Comparison of ENCODE assay signal across 8 mouse cellular contexts in the genomic region with DNA sequence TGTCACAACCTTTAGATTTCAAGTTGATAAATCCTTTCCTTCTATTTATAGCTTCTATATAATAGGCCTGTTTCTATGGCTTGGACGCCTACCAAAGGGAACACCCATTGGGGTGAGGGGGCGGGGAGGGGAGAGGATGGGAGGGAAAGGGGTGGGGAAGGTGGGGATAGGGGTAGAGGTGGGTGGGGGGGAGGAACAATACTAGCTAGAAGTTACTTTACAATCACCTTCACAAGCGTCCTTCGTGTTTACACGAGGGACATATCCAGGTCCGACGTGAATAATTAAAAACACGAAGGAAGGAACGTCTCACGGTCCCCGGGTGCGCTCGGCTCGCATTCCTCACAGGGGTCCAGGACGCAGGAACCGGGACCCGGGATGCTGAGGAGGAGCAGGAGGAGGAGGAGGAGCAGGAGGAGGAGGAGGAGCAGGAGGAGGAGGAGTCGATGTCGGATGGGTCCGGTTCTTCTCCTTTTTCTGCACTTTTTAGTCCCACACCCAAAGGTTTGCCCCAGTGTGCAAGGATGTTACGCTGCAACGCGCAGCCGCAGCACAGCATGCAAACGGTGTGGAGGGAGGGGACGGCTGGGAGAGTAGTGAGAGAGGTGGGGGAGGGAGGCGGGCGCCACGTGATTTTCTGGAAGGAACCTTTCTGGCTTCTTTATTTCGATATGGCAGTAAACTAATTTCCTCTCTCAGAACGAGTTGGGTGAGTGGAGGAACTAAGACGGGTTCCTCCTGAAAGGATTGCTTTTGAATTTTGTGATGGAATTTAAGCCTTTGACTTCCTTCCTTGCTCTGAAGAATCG. TPM values are rescaled to one million over a fixed set of nuclear protein-coding genes. Genes with fewer than 3 reads are reported as not detected.
DNase-seq lines count a peak whose midpoint lies in the region; ATAC-seq and TF ChIP-seq lines count a peak whose summit lies in the region.

No protein-coding gene starts in this region.

- H3K4me3 ChIP-seq in forebrain, embryonic 12.5 days (replicated peaks), result peak overlapping the region; percentile 47
- H3K4me3 ChIP-seq in layer of hippocampus, adult 2 months, result peak overlapping the region; percentile 57
- peak overlapping the region; percentile 48 for H3K4me3 ChIP-seq in lung, embryonic 15.5 days

- peak; percentile 93 for ATAC-seq in forebrain, embryonic 12.5 days (ENCODE audit: low FRiP score)
- ATAC-seq in lung, embryonic 15.5 days (ENCODE audit: borderline replicate concordance, extremely low read depth, low FRiP score, low TSS enrichment), result peak; percentile 87
- ATAC-seq in neutrophil, adult 5-6 weeks (ENCODE audit: extremely low read depth, insufficient number of reproducible peaks, low FRiP score, poor library complexity, severe bottlenecking), result peak; percentile 99

- peak overlapping the region; percentile 50; the same call in 1 of the 2 replicates for H3K27ac ChIP-seq in forebrain, embryonic 12.5 days
- H3K27ac ChIP-seq in layer of hippocampus, adult 2 months, result peak overlapping the region; percentile 32; the same call in 1 of the 2 replicates
- H3K27ac ChIP-seq in lung, embryonic 15.5 days, result peak overlapping the region; percentile 79

- WGBS in forebrain, embryonic 12.5 days, result 1% methylated on average over 32 of the region's 33 CpGs
- WGBS in lung, embryonic 15.5 days, result 1% methylated on average over 31 of the region's 33 CpGs

- DNase-seq in CD4-positive helper T cell, adult 2 months (ENCODE audit: low read depth, low spot score), result peak; percentile 90
- DNase-seq in adrenal gland, adult 2 months, result peak; percentile 86
- DNase-seq in heart, postnatal 25 days (ENCODE audit: low spot score), result peak; percentile 57
- DNase-seq in layer of hippocampus, adult 2 months (ENCODE audit: low spot score in 2 of 2), result peak; percentile 23 to 44
- peak; percentile 83 for DNase-seq in thymus, postnatal 0 days (ENCODE audit: low spot score)

- H3K4me1 ChIP-seq in forebrain, embryonic 12.5 days, result peaks cover 9% of the 10 kb centered on the region; the same call in 1 of the 2 replicates
- peaks cover 18% of the 10 kb centered on the region for H3K4me1 ChIP-seq in lung, embryonic 15.5 days

- peak overlapping the region; percentile 61 for H3K9ac ChIP-seq in forebrain, embryonic 12.5 days
- peak overlapping the region; percentile 43; the same call in 1 of the 2 replicates for H3K9ac ChIP-seq in lung, embryonic 15.5 days

- peak overlapping the region; percentile 66 for H3K4me2 ChIP-seq in forebrain, embryonic 12.5 days
- peak overlapping the region; percentile 72 for H3K4me2 ChIP-seq in lung, embryonic 15.5 days

- no peaks in the 10 kb centered on the region for H3K27me3 ChIP-seq in forebrain, embryonic 12.5 days
- H3K27me3 ChIP-seq in lung, embryonic 15.5 days, result no peaks in the 10 kb centered on the region

- no peaks in the 10 kb centered on the region for H3K36me3 ChIP-seq in forebrain, embryonic 12.5 days (replicated peaks)
- H3K36me3 ChIP-seq in lung, embryonic 15.5 days, result no peaks in the 10 kb centered on the region

- TF ChIP-seq CTCF in layer of hippocampus, adult 2 months (conservative IDR thresholded peaks at IDR 0.05), result no peak

- H3K9me3 ChIP-seq in forebrain, embryonic 12.5 days, result no peaks in the 10 kb centered on the region
- no peaks in the 10 kb centered on the region for H3K9me3 ChIP-seq in lung, embryonic 15.5 days

- intact Hi-C loops in heart, postnatal 25 days (cut with DNase I), result no loop called here

RNA-seq across cellular contexts. Expression of a gene that starts 36.5 kb away (rescaled TPM):
- 10 to 100 TPM; 16.4 to 23.1 TPM for total RNA-seq in adrenal gland, adult 2 months (2021)
- polyA plus RNA-seq in adrenal gland, adult 2 months (2012; rRNA removed), result 10.1 and 10.8 TPM in 2 replicates
- 3.6 and 4.5 TPM in 2 replicates for polyA plus RNA-seq in forebrain, embryonic 12.5 days (2016; fragmentation: Nextera tagmentation; extraction: Ambion mirVana)
- total RNA-seq in heart, postnatal 25 days (2021), result 10 to 100 TPM in 1 of 2 experiments, 1 to 10 TPM in 1; 9.6 to 13.0 TPM
- total RNA-seq in layer of hippocampus, adult 2 months (2021), result 1 to 10 TPM; 3.0 to 3.8 TPM
- polyA plus RNA-seq in lung, embryonic 15.5 days (2015; fragmentation: Nextera tagmentation; extraction: Ambion mirVana), result 5.0 and 5.1 TPM in 2 replicates
- 76.0 and 83.2 TPM in 2 replicates for total RNA-seq in neutrophil, adult 5-6 weeks (2017)
- polyA plus RNA-seq in thymus, postnatal 0 days (2015; fragmentation: Nextera tagmentation; extraction: Ambion mirVana), result 5.8 and 6.9 TPM in 2 replicates

Comparison
In these comparisons a context has a peak if more than half of its experiments do, and no peak if none do; other contexts are left out.
1. Peak in every context shown above with its lines: DNase-seq, ATAC-seq, H3K4me3 ChIP-seq and H3K27ac ChIP-seq.
2. DNase-seq: peak in every context shown above with its lines; median percentile 90 in CD4-positive helper T cell, adult 2 months; 86 in adrenal gland, adult 2 months; 83 in thymus, postnatal 0 days; 57 in heart, postnatal 25 days; 34 in layer of hippocampus, adult 2 months.